Mouse (Mus musculus): ENCODE results near the gene Bmp5. TPM values are rescaled to one million over a fixed set of nuclear protein-coding genes. Genes with fewer than 3 reads are reported as not detected.
A peak's percentile ranks its signal among the peaks of the same experiment; 100 is the strongest.
"Not testable (repeated sequence)": the region's sequence is repeated elsewhere in the genome, so short reads cannot be mapped to it uniquely, and the experiment has no call there.

The Bmp5 gene
- polyA plus RNA-seq, 1 experiment from 2014 or later: 5.6 TPM

DNA sequence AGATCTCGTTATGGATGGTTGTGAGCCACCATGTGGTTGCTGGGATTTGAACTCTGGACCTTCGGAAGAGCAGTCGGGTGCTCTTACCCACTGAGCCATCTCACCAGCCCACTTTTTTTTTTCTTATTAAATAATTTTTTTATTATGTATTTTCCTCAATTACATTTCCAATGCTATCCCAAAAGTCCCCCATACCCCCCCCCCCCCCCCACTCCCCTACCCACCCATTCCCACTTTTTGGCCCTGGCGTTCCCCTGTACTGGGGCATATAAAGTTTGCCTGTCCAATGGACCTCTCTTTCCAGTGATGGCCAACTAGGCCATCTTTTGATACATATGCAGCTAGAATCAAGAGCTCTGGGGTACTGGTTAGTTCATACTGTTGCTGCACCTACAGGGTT lies 33.0 kb downstream of the Bmp5 start:
- not testable (repeated sequence) for H3K9ac ChIP-seq (ENCODE audit: low read length); H3K9me3 ChIP-seq (ENCODE audit: control insufficient read depth, low read length); H3K4me1 ChIP-seq (ENCODE audit: control insufficient read depth, insufficient read depth, low read length); H3K27me3 ChIP-seq (ENCODE audit: control insufficient read depth, insufficient read depth, low read length); DNase-seq (ENCODE audit: low spot score); H3K4me3 ChIP-seq (ENCODE audit: low read depth, low read length); H3K4me2 ChIP-seq (ENCODE audit: low read depth, severe bottlenecking); H3K27ac ChIP-seq (replicated peaks; ENCODE audit: low read depth, low read length); H3K36me3 ChIP-seq (ENCODE audit: control insufficient read depth, insufficient read depth, low read length)
- peak; percentile 87; the same call in 1 of the 2 replicates for ATAC-seq (ENCODE audit: insufficient number of reproducible peaks, low FRiP score, low TSS enrichment, low read depth)
- WGBS: 87% methylated on average over 4 of the region's 4 CpGs

DNA sequence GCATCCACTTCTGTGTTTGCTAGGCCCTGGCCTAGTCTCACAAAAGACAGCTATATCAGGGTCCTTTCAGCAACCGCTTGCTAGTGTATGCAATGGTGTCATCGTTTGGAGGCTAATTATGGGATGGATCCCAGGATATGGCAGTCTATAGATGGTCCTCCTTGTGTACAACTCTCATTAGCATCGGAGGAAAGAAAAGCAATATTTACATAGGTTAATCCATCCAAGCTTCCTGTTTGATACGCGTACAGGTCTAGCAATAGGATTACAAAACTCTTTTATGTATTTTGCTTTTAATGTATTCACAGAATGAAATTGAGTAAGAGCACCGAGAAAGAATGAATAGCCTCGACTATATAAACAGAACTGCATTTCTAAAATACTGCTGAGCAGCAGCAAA lies 33.5 kb downstream of the Bmp5 start:
- no peak overlapping the region for H3K4me2 ChIP-seq (ENCODE audit: low read depth, severe bottlenecking)
- DNase-seq (ENCODE audit: low spot score) (no peak), ATAC-seq (ENCODE audit: insufficient number of reproducible peaks, low FRiP score, low TSS enrichment, low read depth) (no peak)
- no peaks in the 10 kb centered on the region for H3K27me3 ChIP-seq (ENCODE audit: control insufficient read depth, insufficient read depth, low read length)
- no peak overlapping the region for H3K4me3 ChIP-seq (ENCODE audit: low read depth, low read length)
- WGBS: 88% methylated on average over 7 of the region's 7 CpGs
- no peak overlapping the region for H3K27ac ChIP-seq (replicated peaks; ENCODE audit: low read depth, low read length)
- H3K36me3 ChIP-seq (ENCODE audit: control insufficient read depth, insufficient read depth, low read length): no peaks in the 10 kb centered on the region
- no peaks in the 10 kb centered on the region for H3K9me3 ChIP-seq (ENCODE audit: control insufficient read depth, low read length)
- no peaks in the 10 kb centered on the region for H3K4me1 ChIP-seq (ENCODE audit: control insufficient read depth, insufficient read depth, low read length)
- no peak overlapping the region for H3K9ac ChIP-seq (ENCODE audit: low read length)

DNA sequence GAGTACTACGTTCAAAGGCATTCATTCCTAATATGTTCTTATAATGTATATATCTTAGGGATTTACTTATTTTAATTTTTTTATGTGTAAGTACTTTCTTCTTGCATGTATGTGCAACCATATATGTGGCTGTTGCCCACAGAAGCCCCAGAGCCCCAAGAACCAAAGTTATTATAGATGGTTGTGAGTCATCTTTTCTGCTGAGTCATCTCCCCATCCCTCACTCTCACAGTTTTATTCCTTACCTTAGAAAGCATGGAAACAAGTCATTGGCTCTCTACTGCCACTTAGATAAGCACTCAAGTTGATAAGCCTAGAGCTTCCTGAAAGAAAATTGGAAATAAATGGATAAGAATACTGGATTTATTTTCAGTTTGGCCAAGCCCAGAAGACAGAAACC lies 40.0 kb downstream of the Bmp5 start:
- no peak overlapping the region for H3K9ac ChIP-seq (ENCODE audit: low read length)
- no peaks in the 10 kb centered on the region for H3K9me3 ChIP-seq (ENCODE audit: control insufficient read depth, low read length)
- no peaks in the 10 kb centered on the region for H3K4me1 ChIP-seq (ENCODE audit: control insufficient read depth, insufficient read depth, low read length)
- no peak overlapping the region for H3K27ac ChIP-seq (replicated peaks; ENCODE audit: low read depth, low read length)
- no peaks in the 10 kb centered on the region for H3K27me3 ChIP-seq (ENCODE audit: control insufficient read depth, insufficient read depth, low read length)
- ATAC-seq (ENCODE audit: insufficient number of reproducible peaks, low FRiP score, low TSS enrichment, low read depth) (no peak), DNase-seq (ENCODE audit: low spot score) (no peak)
- WGBS: 89% methylated on average over 1 of the region's 1 CpGs
- no peak overlapping the region for H3K4me3 ChIP-seq (ENCODE audit: low read depth, low read length)
- H3K36me3 ChIP-seq (ENCODE audit: control insufficient read depth, insufficient read depth, low read length): no peaks in the 10 kb centered on the region
- H3K4me2 ChIP-seq (ENCODE audit: low read depth, severe bottlenecking): no peak overlapping the region

DNA sequence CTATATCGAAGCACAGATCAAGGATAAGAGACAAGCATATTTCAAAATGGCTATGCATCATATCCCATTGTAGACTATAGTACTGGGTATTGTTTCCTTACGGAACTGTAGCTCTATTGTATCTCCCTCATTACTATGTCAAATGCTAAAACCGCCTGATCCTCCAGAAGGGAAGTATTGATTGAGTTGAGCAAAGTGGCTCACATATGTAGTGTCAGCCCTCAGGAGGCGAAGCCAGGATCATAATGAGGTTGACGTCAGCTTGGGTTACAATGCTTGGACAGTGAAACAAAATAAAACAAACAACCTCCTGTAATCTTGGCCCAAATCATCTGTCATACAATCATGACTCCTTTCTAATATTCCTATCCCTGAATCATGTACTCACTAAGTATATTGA lies 43.2 kb downstream of the Bmp5 start:
- Histone ChIP-seq H3K4me3 (ENCODE audit: low read depth, low read length) (no peak overlapping the region), H3K27ac (replicated peaks; ENCODE audit: low read depth, low read length) (no peak overlapping the region), H3K27me3 (ENCODE audit: control insufficient read depth, insufficient read depth, low read length) (no peaks in the 10 kb centered on the region), H3K4me2 (ENCODE audit: low read depth, severe bottlenecking) (no peak overlapping the region), H3K36me3 (ENCODE audit: control insufficient read depth, insufficient read depth, low read length) (no peaks in the 10 kb centered on the region), H3K4me1 (ENCODE audit: control insufficient read depth, insufficient read depth, low read length) (no peaks in the 10 kb centered on the region), H3K9ac (ENCODE audit: low read length) (no peak overlapping the region), H3K9me3 (ENCODE audit: control insufficient read depth, low read length) (no peaks in the 10 kb centered on the region)
- DNase-seq (ENCODE audit: low spot score) (no peak), ATAC-seq (ENCODE audit: insufficient number of reproducible peaks, low FRiP score, low TSS enrichment, low read depth) (no peak)
- 90% methylated on average over 5 of the region's 5 CpGs for WGBS

DNA sequence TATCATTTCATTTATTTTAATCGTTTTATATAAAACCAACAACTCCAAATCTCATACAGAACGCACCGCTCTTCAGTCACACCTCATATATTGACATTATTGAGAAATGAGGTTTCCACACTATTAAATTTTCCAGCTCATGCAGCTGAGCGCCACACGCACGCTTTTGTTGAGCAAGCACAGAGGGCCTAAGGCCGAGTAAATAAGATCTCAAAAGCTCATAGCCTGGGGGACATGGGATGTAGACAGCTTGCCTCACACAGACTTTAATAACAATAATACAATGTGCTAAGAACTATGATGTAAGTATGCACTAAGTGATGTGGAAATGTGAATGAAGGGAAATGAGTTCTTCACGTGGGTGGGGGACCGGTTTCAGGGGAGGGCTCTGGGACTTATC lies 57.3 kb downstream of the Bmp5 start:
- WGBS: 78% methylated on average over 9 of the region's 9 CpGs
- no peaks in the 10 kb centered on the region for H3K4me1 ChIP-seq (ENCODE audit: control insufficient read depth, insufficient read depth, low read length)
- no peaks in the 10 kb centered on the region for H3K9me3 ChIP-seq (ENCODE audit: control insufficient read depth, low read length)
- no peak overlapping the region for H3K9ac ChIP-seq (ENCODE audit: low read length)
- H3K27ac ChIP-seq (replicated peaks; ENCODE audit: low read depth, low read length): no peak overlapping the region
- no peak overlapping the region for H3K4me2 ChIP-seq (ENCODE audit: low read depth, severe bottlenecking)
- H3K27me3 ChIP-seq (ENCODE audit: control insufficient read depth, insufficient read depth, low read length): no peaks in the 10 kb centered on the region
- H3K36me3 ChIP-seq (ENCODE audit: control insufficient read depth, insufficient read depth, low read length): no peaks in the 10 kb centered on the region
- no peak overlapping the region for H3K4me3 ChIP-seq (ENCODE audit: low read depth, low read length)
- DNase-seq (ENCODE audit: low spot score) (no peak), ATAC-seq (ENCODE audit: insufficient number of reproducible peaks, low FRiP score, low TSS enrichment, low read depth) (no peak)

DNA sequence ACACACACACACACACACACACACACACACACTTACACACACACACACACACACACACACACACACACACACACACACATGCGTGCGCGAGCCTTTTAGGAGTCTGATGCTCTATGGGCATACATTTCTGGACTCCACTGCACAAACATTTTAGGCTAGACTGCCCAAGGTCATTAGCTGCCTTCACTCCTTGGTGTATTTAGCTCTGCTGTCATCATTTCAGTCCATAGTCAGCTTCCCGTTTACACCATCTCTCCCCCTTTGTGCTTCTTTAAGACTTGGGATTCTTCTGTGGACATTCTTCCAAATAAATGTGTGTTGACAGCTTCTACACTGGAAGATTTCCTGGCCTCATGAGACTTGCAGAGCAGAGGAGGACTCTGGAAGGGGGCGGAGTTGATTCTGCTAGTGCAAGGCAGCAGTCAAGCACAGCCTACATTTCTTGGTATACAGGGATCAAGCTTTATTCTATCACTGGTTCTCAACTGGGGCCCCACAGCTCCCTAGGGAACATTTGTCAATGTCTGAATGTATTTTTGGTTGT lies 58.1 kb downstream of the Bmp5 start:
- Histone ChIP-seq H3K36me3 (ENCODE audit: control insufficient read depth, insufficient read depth, low read length) (no peaks in the 10 kb centered on the region), H3K9me3 (ENCODE audit: control insufficient read depth, low read length) (no peaks in the 10 kb centered on the region), H3K9ac (ENCODE audit: low read length) (no peak overlapping the region), H3K4me1 (ENCODE audit: control insufficient read depth, insufficient read depth, low read length) (no peaks in the 10 kb centered on the region), H3K27me3 (ENCODE audit: control insufficient read depth, insufficient read depth, low read length) (no peaks in the 10 kb centered on the region), H3K4me2 (ENCODE audit: low read depth, severe bottlenecking) (no peak overlapping the region), H3K27ac (replicated peaks; ENCODE audit: low read depth, low read length) (no peak overlapping the region), H3K4me3 (ENCODE audit: low read depth, low read length) (no peak overlapping the region)
- WGBS: 90% methylated on average over 5 of the region's 5 CpGs
- DNase-seq (ENCODE audit: low spot score): no peak
- no peak for ATAC-seq (ENCODE audit: insufficient number of reproducible peaks, low FRiP score, low TSS enrichment, low read depth)

DNA sequence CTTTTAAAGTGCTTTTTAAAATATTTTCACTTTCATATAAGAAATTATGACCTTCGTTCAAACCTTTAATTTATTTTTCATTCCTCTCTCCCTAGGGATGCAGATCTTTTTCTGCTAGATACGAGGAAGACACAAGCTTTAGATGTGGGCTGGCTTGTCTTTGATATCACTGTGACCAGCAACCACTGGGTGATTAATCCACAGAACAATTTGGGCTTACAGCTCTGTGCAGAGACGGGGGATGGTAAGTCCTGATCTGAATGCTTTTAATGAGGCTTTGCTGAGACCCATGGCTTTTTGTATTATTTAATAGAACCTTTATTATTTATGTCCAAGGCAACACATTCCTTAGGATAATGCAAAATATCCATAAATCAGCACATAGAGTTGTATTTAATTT lies 64.3 kb downstream of the Bmp5 start:
- Histone ChIP-seq H3K27ac (replicated peaks; ENCODE audit: low read depth, low read length) (no peak overlapping the region), H3K4me1 (ENCODE audit: control insufficient read depth, insufficient read depth, low read length) (no peaks in the 10 kb centered on the region), H3K4me2 (ENCODE audit: low read depth, severe bottlenecking) (no peak overlapping the region), H3K9ac (ENCODE audit: low read length) (no peak overlapping the region), H3K36me3 (ENCODE audit: control insufficient read depth, insufficient read depth, low read length) (no peaks in the 10 kb centered on the region), H3K27me3 (ENCODE audit: control insufficient read depth, insufficient read depth, low read length) (no peaks in the 10 kb centered on the region), H3K4me3 (ENCODE audit: low read depth, low read length) (no peak overlapping the region), H3K9me3 (ENCODE audit: control insufficient read depth, low read length) (no peaks in the 10 kb centered on the region)
- 73% methylated on average over 3 of the region's 3 CpGs for WGBS
- DNase-seq (ENCODE audit: low spot score) (no peak), ATAC-seq (ENCODE audit: insufficient number of reproducible peaks, low FRiP score, low TSS enrichment, low read depth) (no peak)

DNA sequence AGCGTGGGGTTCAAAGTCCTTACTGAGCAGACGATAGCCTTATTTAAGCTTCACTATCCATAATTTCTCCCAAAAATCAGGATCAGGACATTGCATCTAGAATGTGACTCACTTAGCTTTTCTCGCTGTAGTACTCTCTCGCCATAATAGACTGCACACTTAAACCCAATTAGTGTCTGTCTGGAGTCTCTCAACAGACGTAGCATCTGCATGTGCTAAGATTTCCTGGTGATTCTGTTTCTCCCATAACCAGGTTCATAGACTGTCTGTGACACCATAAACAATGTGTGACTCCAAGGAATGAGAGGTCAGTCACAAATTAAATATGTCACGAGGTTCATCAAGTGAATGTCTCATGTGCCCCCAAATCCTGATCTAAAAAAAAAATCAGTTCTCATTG lies 65.7 kb downstream of the Bmp5 start:
- no peak for DNase-seq (ENCODE audit: low spot score)
- WGBS: 83% methylated on average over 6 of the region's 6 CpGs
- Histone ChIP-seq H3K9me3 (ENCODE audit: control insufficient read depth, low read length) (no peaks in the 10 kb centered on the region), H3K4me3 (ENCODE audit: low read depth, low read length) (no peak overlapping the region), H3K27ac (replicated peaks; ENCODE audit: low read depth, low read length) (no peak overlapping the region), H3K4me2 (ENCODE audit: low read depth, severe bottlenecking) (no peak overlapping the region), H3K9ac (ENCODE audit: low read length) (no peak overlapping the region), H3K27me3 (ENCODE audit: control insufficient read depth, insufficient read depth, low read length) (no peaks in the 10 kb centered on the region), H3K36me3 (ENCODE audit: control insufficient read depth, insufficient read depth, low read length) (no peaks in the 10 kb centered on the region), H3K4me1 (ENCODE audit: control insufficient read depth, insufficient read depth, low read length) (no peaks in the 10 kb centered on the region)
- no peak for ATAC-seq (ENCODE audit: insufficient number of reproducible peaks, low FRiP score, low TSS enrichment, low read depth)

DNA sequence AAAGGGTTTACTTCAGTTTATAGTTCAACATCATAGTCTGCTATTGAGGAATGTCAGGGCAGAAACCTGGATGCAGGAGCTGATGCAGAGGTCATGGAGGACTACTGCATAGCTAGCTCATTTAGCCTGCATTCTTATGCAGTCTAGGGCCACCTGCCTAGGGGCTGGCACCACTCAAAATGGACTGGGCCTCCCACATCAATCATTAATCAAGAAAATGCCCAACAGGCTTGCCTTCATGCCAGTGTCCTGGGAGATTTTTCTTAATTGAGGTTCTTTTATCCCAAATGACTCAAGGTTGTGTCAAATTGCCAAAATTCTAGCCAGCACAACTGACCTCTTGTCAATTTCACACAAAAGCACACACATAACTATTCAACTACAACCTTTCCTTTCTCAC lies 70.8 kb downstream of the Bmp5 start:
- no peak overlapping the region for H3K27ac ChIP-seq (replicated peaks; ENCODE audit: low read depth, low read length)
- H3K9ac ChIP-seq (ENCODE audit: low read length): no peak overlapping the region
- H3K4me1 ChIP-seq (ENCODE audit: control insufficient read depth, insufficient read depth, low read length): no peaks in the 10 kb centered on the region
- DNase-seq (ENCODE audit: low spot score) (no peak), ATAC-seq (ENCODE audit: insufficient number of reproducible peaks, low FRiP score, low TSS enrichment, low read depth) (no peak)
- no peaks in the 10 kb centered on the region for H3K36me3 ChIP-seq (ENCODE audit: control insufficient read depth, insufficient read depth, low read length)
- H3K27me3 ChIP-seq (ENCODE audit: control insufficient read depth, insufficient read depth, low read length): no peaks in the 10 kb centered on the region
- no peak overlapping the region for H3K4me2 ChIP-seq (ENCODE audit: low read depth, severe bottlenecking)
- no peak overlapping the region for H3K4me3 ChIP-seq (ENCODE audit: low read depth, low read length)
- no peaks in the 10 kb centered on the region for H3K9me3 ChIP-seq (ENCODE audit: control insufficient read depth, low read length)
